Mouse (Mus musculus) bone marrow, adult 2 months (tissue): Measurements from ENCODE around the gene Slc10a2.

ENCODE experiments used
- CTCF ChIP-seq: fragments of 200-500 bp; IDR thresholded peaks from 2 replicates; pipeline ENCODE4 v1.5.1; 2011; ENCODE audit warnings: low read length, control low read depth; ENCODE audit not compliant: control insufficient read depth, insufficient read depth
- POLR2A ChIP-seq: fragments of 200-500 bp; IDR thresholded peaks from 2 replicates; pipeline ENCODE4 v1.6.1; 2011; ENCODE audit warnings: low read depth, mild to moderate bottlenecking, control low read depth, low read length, borderline replicate concordance; ENCODE audit not compliant: control insufficient read depth

- no peak for TF ChIP-seq POLR2A
- no peak for TF ChIP-seq CTCF
These were observed 24.2 kb upstream of the Slc10a2 start for GRCm38 (mm10) chr8:5129322-5129829.
